Mouse (Mus musculus) hindbrain, embryonic 13.5 days (tissue): Measurements from ENCODE around the gene Ehd2. TPM values are rescaled to one million over a fixed set of nuclear protein-coding genes. Genes with fewer than 3 reads are reported as not detected.

Experiments used
- ATAC-seq: fragments of 200-750 bp; cut with Nextera tagmentation; 2 replicates; pipeline ENCODE4 v1.8.0; 2017; ENCODE audit warnings: moderate TSS enrichment; ENCODE audit not compliant: low FRiP score
- H3K27ac ChIP-seq: fragments of 300-500 bp; sonication (generic); 2 replicates; pipeline ENCODE4 v1.5.1; 2015; ENCODE audit warnings: inconsistent platforms, mild to moderate bottlenecking, moderate library complexity
- H3K27me3 ChIP-seq: fragments of 300-500 bp; sonication (generic); 2 replicates; pipeline ENCODE4 v1.6.1; 2015; ENCODE audit warnings: mild to moderate bottlenecking, inconsistent platforms
- H3K36me3 ChIP-seq: fragments of 300-500 bp; sonication (generic); 2 replicates; pipeline ENCODE4 v1.6.1; 2015; ENCODE audit warnings: mild to moderate bottlenecking, inconsistent platforms
- H3K4me1 ChIP-seq: fragments of 300-500 bp; sonication (generic); replicated peaks from 2 replicates; pipeline ENCODE4 v1.6.1; 2015; ENCODE audit warnings: inconsistent platforms
- H3K4me2 ChIP-seq: fragments of 300-500 bp; sonication (generic); 2 replicates; pipeline ENCODE4 v1.6.1; 2015; ENCODE audit warnings: inconsistent platforms, mild to moderate bottlenecking, moderate library complexity
- H3K4me3 ChIP-seq: fragments of 300-500 bp; sonication (generic); 2 replicates; pipeline ENCODE4 v1.5.1; 2015; ENCODE audit warnings: mild to moderate bottlenecking, inconsistent platforms
- H3K9ac ChIP-seq: fragments of 300-500 bp; sonication (generic); 2 replicates; pipeline ENCODE4 v1.6.1; 2015; ENCODE audit warnings: mild to moderate bottlenecking, inconsistent platforms
- H3K9me3 ChIP-seq: fragments of 300-500 bp; sonication (generic); 2 replicates; pipeline ENCODE4 v1.6.1; 2016; ENCODE audit warnings: inconsistent platforms
- WGBS: fragments of 180-500 bp; shearing (Covaris S2); methylation state at CpG from one replicate; pipeline ENCODE4 v1.1.7; 2015; 5-methylcytosine and 5-hydroxymethylcytosine counted together
- polyA plus RNA-seq: library from polyadenylated mRNA; unstranded; fragments of >200 nt; fragmentation: Nextera tagmentation; extraction: Ambion mirVana; gene quantifications from 2 replicates; pipeline ENCODE4 v1.2.1, GENCODE M21; 2015

Ehd2 gene
- polyA plus RNA-seq, 1 experiment from 2014 or later = 5.2 TPM

- 0 out of 2 replicates have a peak, but pooled peaks have one; percentile 2 for ATAC-seq
Observed at GRCm38 (mm10) chr7:15954436-15954835, 12.9 kb downstream of the Ehd2 start.

DNA sequence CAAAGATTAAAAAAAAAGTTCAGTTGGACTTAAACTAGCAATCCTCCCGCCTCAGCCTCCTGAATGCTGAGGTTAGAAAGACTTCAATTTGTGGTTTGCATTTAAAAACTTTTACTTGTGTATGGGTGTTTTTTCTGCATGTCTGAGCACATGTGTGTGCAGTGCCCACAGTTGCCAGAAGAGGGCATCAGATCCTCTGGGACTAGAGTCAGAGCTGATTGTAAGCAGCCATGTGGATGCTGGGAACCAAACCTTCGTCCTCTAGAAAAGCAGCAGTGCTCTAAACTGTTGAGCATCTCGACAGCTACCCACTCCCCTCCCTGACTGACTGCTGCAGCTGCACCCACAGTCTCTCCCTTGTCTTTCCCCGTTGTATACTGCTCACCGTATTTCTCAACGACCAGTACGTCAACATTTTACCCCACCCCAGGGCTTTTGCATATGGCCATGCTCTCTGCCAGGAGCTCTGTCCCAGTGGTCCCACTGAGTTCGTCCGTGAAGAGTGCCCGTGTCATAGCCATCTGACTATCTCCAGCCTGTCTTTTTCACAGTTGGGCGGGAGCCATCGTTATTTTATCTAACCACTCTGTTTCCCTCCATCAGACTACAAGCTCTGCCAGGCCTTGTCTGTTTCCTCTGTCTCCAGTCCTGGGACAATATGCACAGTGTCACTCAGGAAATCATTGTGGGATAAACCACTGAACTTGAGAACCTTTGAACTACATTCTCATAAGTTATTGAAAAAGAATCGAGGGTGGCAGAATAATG is 13.9 kb downstream of the Ehd2 start:
- Histone ChIP-seq H3K9me3 (no peaks in the 10 kb centered on the region), H3K9ac (no peak overlapping the region), H3K4me1 (peaks cover 7% of the 10 kb centered on the region; the same call in 1 of the 2 replicates), H3K27ac (no peak overlapping the region), H3K4me3 (no peak overlapping the region), H3K4me2 (no peak overlapping the region), H3K36me3 (peaks cover 9% of the 10 kb centered on the region), H3K27me3 (0 out of 2 replicates have a peak, but pooled peaks cover 4% of the 10 kb centered on the region)
- WGBS = 93% methylated on average over 13 of the region's 13 CpGs
- ATAC-seq = no peak

More at GRCm38 (mm10) chr7:15954436-15954835, 12.9 kb downstream of the Ehd2 start:
- no peak overlapping the region for H3K4me2 ChIP-seq
- H3K9me3 ChIP-seq = no peaks in the 10 kb centered on the region
- no peak overlapping the region for H3K27ac ChIP-seq
- H3K4me3 ChIP-seq = no peak overlapping the region
- 0 out of 2 replicates have a peak, but pooled peaks cover 4% of the 10 kb centered on the region for H3K27me3 ChIP-seq
- H3K4me1 ChIP-seq = peaks cover 7% of the 10 kb centered on the region; the same call in 1 of the 2 replicates
- no peak overlapping the region for H3K9ac ChIP-seq
- H3K36me3 ChIP-seq = peaks cover 9% of the 10 kb centered on the region
- WGBS = 93% methylated on average over 7 of the region's 7 CpGs

DNA sequence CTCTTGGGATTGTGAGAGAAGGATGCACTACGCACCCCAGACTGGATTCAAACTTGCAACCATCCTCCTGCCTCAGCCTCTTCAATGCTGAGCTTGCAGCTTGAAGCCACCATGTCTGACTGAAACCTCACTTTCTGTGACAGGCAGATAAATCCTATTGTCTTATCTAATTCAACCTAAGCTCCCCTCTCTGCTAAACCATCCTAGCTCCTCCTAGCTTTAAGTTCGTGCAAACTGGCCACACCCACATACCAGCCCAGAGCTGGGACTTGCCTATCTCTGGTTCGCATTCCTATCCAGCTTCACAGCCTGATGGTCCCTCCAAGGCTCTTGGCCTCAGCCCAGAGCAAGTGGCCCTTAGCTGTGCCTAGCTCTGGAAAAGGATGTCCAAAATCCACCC is 15.0 kb downstream of the Ehd2 start:
- WGBS = 76% methylated on average over 3 of the region's 3 CpGs
- Histone ChIP-seq H3K9ac (no peak overlapping the region), H3K27ac (no peak overlapping the region), H3K4me3 (no peak overlapping the region), H3K9me3 (no peaks in the 10 kb centered on the region), H3K27me3 (0 out of 2 replicates have a peak, but pooled peaks cover 4% of the 10 kb centered on the region), H3K4me1 (peaks cover 12% of the 10 kb centered on the region; the same call in 1 of the 2 replicates), H3K4me2 (no peak overlapping the region), H3K36me3 (peaks cover 7% of the 10 kb centered on the region)
- no peak for ATAC-seq

DNA sequence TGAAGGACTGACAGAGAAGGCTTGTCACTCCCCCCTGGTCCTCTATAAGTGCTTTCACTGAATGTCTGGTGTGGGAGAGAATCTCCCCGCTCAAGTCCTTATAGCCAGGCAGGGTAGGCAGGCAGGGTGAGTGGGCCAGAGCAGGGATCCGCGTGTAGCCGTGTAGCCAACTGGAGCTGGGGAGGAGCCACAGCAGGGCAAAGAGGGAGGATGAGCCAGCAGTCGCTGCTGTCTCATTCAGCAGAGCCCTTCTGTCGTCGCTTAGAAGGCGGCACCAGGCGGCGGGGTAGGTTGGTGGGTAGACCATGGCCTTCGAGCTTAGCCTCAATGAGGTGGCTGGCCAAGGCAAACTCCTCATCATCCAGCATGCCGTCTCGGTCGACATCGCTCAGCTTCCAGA is 17.4 kb downstream of the Ehd2 start:
- Histone ChIP-seq H3K4me1 (peaks cover 17% of the 10 kb centered on the region), H3K9ac (no peak overlapping the region), H3K36me3 (peaks cover 6% of the 10 kb centered on the region; the same call in 1 of the 2 replicates), H3K27me3 (no peaks in the 10 kb centered on the region), H3K27ac (no peak overlapping the region), H3K4me2 (no peak overlapping the region), H3K9me3 (no peaks in the 10 kb centered on the region), H3K4me3 (no peak overlapping the region)
- WGBS = 85% methylated on average over 15 of the region's 15 CpGs
- no peak for ATAC-seq

DNA sequence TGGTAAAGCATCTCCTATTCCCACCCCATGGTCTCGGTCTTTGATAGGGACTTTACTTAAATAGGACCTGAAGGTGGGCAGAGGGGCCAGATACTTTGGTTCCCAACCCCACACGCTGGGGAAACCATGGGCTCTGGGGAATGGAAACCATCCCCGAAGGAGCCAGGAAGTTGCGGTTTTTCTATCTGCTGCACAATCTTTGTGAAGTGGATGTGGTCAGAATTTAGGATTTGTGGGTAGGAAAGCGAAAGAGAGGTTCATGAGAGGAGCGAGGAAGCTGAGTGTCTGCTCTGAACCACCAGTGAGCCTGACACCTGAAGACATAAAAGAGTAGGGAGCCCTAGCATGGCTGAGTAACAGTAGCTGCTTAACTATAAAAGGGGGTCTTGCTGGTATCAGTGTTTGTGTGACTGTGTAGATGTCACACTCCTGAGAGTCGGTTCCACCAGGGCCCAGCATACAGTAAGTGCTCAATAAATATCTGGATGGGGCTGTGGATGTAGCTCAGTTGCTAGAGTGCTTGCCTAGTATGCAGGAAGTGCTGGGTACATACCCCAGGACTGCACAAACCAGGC is 18.1 kb downstream of the Ehd2 start:
- no peak overlapping the region for H3K4me2 ChIP-seq
- peaks cover 7% of the 10 kb centered on the region for H3K36me3 ChIP-seq
- no peak overlapping the region for H3K9ac ChIP-seq
- WGBS = 90% methylated on average over 7 of the region's 7 CpGs
- ATAC-seq = no peak
- no peak overlapping the region for H3K27ac ChIP-seq
- no peaks in the 10 kb centered on the region for H3K27me3 ChIP-seq
- no peaks in the 10 kb centered on the region for H3K9me3 ChIP-seq
- H3K4me3 ChIP-seq = no peak overlapping the region
- peaks cover 23% of the 10 kb centered on the region for H3K4me1 ChIP-seq

DNA sequence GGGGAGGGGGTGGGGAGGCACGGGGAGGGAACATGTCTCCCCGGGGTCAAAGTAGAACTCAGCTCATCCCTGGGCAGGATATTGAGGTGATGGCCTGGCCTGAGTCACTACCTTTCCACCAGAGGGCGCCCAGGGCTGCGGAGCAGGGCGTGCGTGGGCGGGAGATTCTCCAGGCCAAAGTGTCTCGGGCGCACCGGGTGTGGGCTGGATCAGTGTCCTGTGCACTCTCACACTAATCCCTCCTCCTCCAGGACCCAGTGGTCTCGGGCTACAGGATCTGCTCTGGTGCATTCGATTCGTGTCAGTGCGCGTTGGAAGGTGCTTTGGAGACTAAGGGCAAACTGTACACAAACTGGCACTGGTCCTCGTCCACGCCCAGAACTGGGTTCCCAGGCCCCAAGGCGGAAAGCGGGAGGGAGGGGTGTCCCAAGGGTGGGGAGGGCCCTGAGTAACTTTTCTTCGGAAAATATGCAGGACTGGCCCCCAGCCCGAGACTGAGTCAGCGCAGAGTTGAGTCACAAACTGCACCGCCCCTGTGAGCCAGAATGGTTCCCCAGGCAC is 18.9 kb downstream of the Ehd2 start:
- Histone ChIP-seq H3K4me3 (peak overlapping the region; percentile 17), H3K9ac (peak overlapping the region; percentile 43; the same call in 1 of the 2 replicates), H3K27me3 (no peaks in the 10 kb centered on the region), H3K4me1 (peaks cover 31% of the 10 kb centered on the region), H3K4me2 (peak overlapping the region; percentile 41), H3K36me3 (peaks cover 15% of the 10 kb centered on the region), H3K27ac (no peak overlapping the region), H3K9me3 (no peaks in the 10 kb centered on the region)
- WGBS = 7% methylated on average over 23 of the region's 23 CpGs
- ATAC-seq = 0 out of 2 replicates have a peak, but pooled peaks have one; percentile 4

DNA sequence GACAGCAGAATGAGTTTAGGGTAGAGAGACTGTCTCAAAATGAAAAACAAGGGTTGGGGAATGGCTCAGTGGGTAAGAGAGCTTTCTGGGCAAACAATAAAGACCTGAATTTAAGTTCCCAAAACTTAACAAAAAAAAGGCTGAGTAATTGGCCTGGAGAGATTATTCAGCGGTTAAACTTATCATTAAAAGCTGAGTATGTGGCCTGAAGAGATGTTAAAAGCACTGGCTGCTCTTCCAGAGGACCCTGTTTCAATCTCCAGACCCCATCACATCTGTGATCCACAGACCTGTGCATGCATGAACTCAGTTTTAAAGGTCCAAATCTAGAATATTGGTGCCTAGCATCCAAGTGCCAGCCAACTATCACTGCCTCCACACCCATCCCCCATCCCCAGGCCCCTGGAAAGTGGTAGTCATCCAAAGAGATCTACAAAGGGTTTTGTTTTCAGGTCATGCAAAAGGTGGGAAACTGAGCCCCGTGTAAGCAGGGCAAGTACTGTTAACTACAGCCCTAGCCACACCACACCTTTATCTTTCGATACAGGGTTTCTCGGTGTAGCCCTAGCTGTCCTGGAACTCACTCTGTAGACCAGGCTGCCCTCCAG is 19.6 kb downstream of the Ehd2 start:
- Histone ChIP-seq H3K4me3 (no peak overlapping the region), H3K27ac (no peak overlapping the region), H3K4me2 (peak overlapping the region; percentile 41; the same call in 1 of the 2 replicates), H3K9me3 (no peaks in the 10 kb centered on the region), H3K9ac (0 out of 2 replicates have a peak overlapping the region, but pooled peaks have one; percentile 43), H3K27me3 (no peaks in the 10 kb centered on the region), H3K36me3 (peaks cover 19% of the 10 kb centered on the region), H3K4me1 (peaks cover 32% of the 10 kb centered on the region)
- WGBS = 37% methylated on average over 4 of the region's 4 CpGs
- ATAC-seq = no peak

DNA sequence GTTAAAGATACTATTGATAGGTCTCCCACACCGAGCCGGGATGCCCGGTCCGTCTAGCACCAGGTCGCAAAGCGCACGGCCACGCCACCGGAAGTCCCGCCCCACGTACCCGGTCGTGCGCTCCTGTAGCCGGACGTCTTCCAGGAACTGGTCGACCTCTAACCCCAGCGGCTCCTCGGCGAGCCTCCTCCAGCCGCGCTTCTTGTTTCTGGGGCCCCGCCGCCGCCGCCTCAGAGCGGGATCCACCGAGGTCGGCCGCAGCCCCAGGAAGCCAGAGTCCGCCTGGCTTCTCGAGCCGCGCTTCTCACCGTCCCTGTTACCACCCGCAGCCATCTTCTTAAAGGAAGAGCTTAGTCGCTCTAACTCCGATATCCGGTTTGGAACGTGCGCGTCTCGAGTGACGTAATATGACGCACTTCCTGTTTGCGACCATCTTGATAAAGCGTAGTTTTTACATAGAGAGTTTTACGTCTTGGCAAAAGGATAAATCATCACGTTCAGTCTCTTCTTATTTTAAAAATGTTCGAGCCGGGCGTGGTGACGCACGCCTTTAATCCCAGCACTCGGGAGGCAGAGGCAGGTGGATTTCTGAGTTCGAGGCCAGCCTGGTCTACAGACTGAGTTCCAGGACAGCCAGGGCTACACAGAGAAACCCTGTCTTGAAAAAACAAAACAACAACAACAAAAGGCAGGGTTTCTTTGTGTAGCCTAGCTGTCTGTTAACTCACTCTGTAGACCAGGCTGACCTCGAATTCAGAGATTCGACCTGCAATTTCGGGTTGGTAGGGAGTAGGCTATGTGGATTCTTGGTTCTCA is 21.4 kb downstream of the Ehd2 start, which contains the start of gene Nop53:
Nop53 (minus strand) TSS at position 354 of the 816 bp plus-strand sequence.
- H3K27me3 ChIP-seq = no peaks in the 10 kb centered on the region
- peak within 1 kb of the TSS; percentile 98 for H3K27ac ChIP-seq
- H3K9ac ChIP-seq = peak within 1 kb of the TSS; percentile 77
- peak within 1 kb of the TSS; percentile 69 for H3K4me2 ChIP-seq
- 2% methylated on average over 59 of the region's 59 CpGs for WGBS
- peak; percentile 94 for ATAC-seq
- H3K9me3 ChIP-seq = no peaks in the 10 kb centered on the region
- H3K4me1 ChIP-seq = peaks cover 32% of the 10 kb centered on the region
- peaks cover 38% of the 10 kb centered on the region for H3K36me3 ChIP-seq
- H3K4me3 ChIP-seq = peak within 1 kb of the TSS; percentile 71

DNA sequence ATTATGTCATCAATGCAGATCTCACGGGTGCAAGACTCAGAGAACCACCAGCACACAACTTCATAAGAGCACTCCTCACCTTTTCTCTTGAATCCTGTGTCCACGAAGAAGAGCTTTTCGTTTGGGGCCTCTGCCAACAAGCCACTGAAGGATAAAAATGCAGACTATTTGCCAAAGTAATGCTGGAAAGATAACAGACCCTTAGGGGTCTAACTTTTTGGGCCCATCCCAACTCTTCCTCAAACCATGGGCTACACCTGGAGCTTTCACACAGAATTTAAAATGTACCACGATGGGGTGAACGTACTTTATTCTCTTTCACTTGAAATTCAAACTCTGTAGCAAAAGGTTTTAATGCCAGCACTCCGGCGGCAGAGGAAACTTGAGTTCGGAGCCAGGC is 22.2 kb downstream of the Ehd2 start:
- H3K9me3 ChIP-seq = no peaks in the 10 kb centered on the region
- H3K27me3 ChIP-seq = no peaks in the 10 kb centered on the region
- H3K36me3 ChIP-seq = peaks cover 42% of the 10 kb centered on the region
- H3K27ac ChIP-seq = peak overlapping the region; percentile 98; the same call in 1 of the 2 replicates
- peaks cover 32% of the 10 kb centered on the region for H3K4me1 ChIP-seq
- 9% methylated on average over 8 of the region's 8 CpGs for WGBS
- H3K4me3 ChIP-seq = peak overlapping the region; percentile 71
- ATAC-seq = peak; percentile 2; the same call in 1 of the 2 replicates
- peak overlapping the region; percentile 69 for H3K4me2 ChIP-seq
- H3K9ac ChIP-seq = peak overlapping the region; percentile 77

DNA sequence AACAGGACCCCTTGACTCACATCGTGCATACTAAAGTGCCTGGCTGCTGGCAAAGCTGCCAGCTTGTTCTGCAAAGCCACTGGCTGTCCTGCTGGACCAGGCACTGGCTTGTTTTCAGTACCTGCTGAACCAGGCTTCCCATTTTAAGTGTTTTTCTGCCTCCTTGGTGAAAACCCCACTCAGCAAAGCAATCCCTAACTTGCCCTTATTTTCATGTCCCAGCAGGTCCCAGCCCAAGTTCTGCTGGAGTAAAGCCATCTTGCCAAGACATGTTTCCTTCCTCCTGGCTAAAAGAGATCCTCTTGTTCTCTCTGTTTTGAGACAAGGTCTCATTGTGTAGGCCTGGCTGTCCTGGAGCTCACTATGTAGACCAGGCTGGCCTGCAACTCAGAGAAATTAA is 23.1 kb downstream of the Ehd2 start:
- 98% methylated on average over 1 of the region's 1 CpGs for WGBS
- Histone ChIP-seq H3K4me1 (peaks cover 32% of the 10 kb centered on the region), H3K9ac (0 out of 2 replicates have a peak overlapping the region, but pooled peaks have one; percentile 77), H3K27ac (no peak overlapping the region), H3K27me3 (no peaks in the 10 kb centered on the region), H3K4me2 (peak overlapping the region; percentile 69), H3K9me3 (no peaks in the 10 kb centered on the region), H3K36me3 (peaks cover 51% of the 10 kb centered on the region), H3K4me3 (peak overlapping the region; percentile 71; the same call in 1 of the 2 replicates)
- no peak for ATAC-seq

GRCm38 (mm10) chr7:15938621-15939020 is 28.7 kb downstream of the Ehd2 start:
- ATAC-seq = no peak
- Histone ChIP-seq H3K4me3 (no peak overlapping the region), H3K4me2 (no peak overlapping the region), H3K9ac (no peak overlapping the region), H3K27me3 (no peaks in the 10 kb centered on the region), H3K9me3 (no peaks in the 10 kb centered on the region), H3K27ac (no peak overlapping the region), H3K4me1 (peaks cover 3% of the 10 kb centered on the region; the same call in 1 of the 2 replicates), H3K36me3 (peaks cover 91% of the 10 kb centered on the region)
- 96% methylated on average over 3 of the region's 3 CpGs for WGBS
